Mouse (Mus musculus): ENCODE results near the gene Cc2d2b.

The Cc2d2b gene

DNA sequence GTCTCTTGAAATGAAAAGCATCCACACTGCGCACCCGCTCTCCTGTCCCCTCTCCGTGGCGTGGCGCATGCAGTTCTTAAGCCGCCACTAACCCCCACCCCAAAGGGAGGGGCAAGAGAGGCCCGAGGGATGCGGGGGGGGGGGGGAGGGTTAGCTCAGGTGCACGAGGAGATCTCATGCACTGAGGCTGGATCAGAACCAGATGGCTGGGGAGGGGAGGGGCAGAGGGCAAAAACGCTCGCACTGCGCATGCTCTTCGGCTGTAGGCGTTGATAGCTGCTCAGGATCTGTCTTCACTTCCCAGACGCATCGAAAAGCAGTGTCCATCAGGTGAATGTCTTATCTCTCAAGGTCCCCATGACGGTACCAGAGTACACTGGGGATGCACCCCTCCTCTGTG is at the start of gene Cc2d2b:
Gene Cc2d2b, plus strand, starts transcription at position 195 of the 400 bp plus-strand sequence.
- in situ Hi-C loops (cut with MboI; ENCODE audit: low sequenced_read_pairs) = no loop called here

DNA sequence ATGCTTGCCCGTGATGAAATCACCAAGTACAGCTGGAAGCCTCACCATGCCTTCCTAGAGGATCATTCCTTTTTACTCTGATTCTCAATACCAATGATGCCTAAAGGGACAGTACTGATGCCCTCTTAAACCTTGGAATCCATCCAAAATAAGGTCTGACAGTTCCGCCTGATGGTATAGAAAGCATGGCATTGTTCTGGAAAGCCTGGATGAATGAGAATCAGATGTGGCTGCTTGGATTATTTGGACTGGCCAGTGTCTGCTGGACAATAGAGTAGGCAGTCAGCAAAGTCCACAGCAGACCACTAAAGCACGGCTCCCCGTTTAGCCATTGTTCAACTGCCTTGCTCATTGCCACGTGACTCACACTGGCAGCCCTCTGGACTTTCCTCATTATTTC is 48.7 kb upstream of the Cc2d2b start:
- in situ Hi-C loops (cut with MboI; ENCODE audit: low sequenced_read_pairs) = loop anchor here (25.0 kb wide), 1 partner anchor 338 kb away; no protein-coding TSS in a partner anchor

DNA sequence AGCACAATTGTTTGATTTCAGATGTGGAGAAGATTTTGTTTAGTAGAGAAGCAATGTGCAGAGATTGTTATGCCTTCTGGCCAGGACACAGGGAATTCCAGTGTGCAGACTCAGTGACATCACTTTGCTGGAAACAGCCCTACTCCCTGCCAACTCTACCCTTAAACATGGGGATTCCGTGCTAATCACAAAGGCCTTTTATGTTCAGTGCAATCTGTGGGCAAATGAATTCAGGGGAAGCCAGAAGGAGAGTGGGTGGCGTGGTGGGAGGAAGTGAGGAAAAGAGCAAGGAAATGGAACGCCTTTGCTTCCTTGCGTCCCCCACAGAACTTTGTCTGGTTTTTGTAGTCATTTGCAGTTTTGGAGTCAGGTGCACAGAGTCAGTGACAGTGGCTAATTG is 46.1 kb upstream of the Cc2d2b start:
- in situ Hi-C loops (cut with MboI; ENCODE audit: low sequenced_read_pairs) = loop anchor here (25.0 kb wide), 1 partner anchor 340 kb away; no protein-coding TSS in a partner anchor

DNA sequence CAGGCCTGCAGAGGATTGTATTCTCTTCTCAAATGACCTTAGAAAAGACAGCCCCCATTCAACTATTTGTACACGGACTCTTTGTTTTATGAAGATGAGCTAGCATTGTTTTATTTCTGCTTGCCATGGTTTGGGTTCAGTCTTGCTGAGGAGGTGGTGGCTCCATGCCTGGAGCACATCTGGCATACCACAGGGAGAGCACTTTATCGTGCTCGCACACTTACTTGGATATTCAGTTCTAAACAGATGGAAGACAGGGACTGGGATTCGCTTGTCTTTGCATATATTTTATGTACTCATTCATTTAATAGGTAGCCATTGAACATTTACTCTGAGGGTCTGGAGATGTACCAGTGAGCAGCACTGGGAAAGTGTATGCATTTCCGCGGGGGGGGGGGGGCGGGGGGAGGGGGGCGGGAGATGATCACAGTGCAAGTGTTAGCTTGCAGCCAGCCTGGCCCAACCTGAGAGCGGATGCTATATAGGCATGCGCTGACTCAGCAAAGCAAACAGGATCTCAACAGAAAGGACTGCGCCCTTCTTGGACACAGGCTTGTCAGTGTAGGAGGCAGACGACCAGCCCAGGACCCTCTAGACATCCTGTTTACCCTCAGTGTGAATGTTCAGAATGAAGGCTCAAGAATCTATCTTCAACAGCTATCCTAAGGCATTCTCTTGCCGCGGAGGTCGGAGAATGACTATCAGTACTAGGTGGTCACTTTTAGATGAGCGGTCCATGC is 35.5 kb upstream of the Cc2d2b start:
- in situ Hi-C loops (cut with MboI; ENCODE audit: low sequenced_read_pairs) = loop anchor here (25.0 kb wide), 1 partner anchor 351 kb away; no protein-coding TSS in a partner anchor

DNA sequence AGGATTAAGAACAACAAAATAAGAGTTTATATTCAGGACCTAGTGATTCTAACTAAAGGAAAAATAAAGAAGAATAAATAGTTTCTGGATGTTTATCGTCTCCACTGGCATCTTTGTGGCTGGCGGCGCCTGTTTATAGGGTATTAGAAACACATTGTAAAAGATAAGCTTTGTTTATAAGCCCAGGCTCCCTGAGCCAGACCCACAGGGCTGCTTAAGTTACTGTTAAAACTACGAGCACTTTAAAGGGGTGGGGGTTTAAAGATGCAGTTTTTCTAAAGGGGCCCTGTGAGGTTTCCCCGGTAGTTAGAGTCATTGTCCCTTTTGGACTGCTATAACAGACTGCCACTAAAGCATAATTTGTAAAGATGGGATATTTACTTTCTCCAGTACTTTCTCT is 33.9 kb upstream of the Cc2d2b start:
- in situ Hi-C loops (cut with MboI; ENCODE audit: low sequenced_read_pairs) = loop anchor here (25.0 kb wide), 1 partner anchor 352 kb away; no protein-coding TSS in a partner anchor

DNA sequence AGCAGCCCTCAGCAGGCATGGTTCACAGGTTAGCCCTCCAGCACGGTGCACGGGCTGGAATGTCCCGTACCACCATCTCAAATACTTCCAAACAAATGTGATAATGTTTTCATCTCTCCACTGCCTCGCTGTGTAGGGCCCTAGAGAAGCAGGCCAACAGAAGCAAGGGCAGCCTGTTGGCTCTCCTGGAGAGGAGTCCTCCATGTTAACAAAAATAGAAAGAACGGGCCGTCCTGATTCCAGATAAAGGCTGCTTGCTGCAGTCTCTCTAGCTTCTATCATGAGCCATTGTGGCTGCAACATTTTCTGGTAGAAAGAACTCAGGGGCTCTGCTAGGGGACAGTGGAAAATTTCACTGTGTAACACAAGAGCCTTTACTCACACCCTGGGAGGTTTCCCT is 31.6 kb upstream of the Cc2d2b start:
- in situ Hi-C loops (cut with MboI; ENCODE audit: low sequenced_read_pairs) = loop anchor here (25.0 kb wide), 1 partner anchor 355 kb away; no protein-coding TSS in a partner anchor

DNA sequence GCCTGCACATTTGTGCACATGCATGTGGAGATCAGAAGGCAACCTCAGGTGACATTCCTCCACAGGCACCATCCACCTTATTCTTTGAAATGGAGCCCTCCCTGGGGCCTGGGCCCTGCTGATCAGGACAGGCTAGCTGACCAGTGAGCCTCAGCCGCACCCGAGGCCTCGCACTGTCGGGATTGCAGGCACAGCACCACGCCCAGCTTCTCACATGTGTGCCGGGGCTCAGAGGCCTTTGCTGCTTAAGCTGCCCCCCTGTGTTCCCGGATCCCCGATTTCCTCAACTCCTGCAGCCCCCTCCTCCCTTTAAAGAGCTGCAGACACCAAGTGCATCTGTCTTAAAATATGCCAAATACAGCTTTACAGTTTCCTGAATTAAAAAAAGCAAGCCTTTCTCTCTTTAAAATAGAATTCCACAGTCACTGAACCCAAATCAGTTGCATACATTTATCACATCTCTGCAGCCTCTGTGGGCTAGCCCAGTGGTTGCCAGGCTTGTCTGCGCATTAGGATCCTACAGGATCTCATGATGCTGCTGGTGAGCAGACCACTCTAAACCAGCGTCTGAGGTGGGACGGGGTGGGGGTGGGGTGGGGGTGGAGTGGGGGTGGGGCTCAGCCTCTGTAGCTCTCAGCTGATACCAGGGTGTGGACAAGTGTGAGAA is 29.0 kb upstream of the Cc2d2b start:
- in situ Hi-C loops (cut with MboI; ENCODE audit: low sequenced_read_pairs) = loop anchor here (5.0 to 25.0 kb wide), 2 partner anchors 107 to 357 kb away; partner anchors contain the start of genes Entpd1 and Tctn3

DNA sequence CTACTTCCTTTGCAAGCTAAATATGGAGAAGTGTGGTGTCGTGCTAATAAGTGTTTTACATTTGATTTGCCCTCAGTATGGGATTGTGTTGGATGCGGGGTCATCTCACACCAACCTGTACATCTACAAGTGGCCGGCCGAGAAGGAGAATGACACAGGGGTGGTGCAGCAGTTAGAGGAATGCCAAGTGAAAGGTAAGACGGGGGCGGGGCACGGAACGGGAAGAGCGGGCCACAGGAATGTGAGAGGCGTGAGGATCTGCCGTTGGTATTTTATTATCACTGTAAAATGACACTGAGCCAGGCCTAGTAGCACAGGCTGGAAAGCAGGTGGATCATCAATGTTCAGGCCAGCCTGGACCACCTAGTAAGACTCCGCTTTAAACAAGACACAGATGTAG is 28.2 kb upstream of the Cc2d2b start:
- in situ Hi-C loops (cut with MboI; ENCODE audit: low sequenced_read_pairs) = loop anchor here (5.0 to 25.0 kb wide), 2 partner anchors 108 to 358 kb away; partner anchors contain the start of genes Entpd1 and Tctn3

DNA sequence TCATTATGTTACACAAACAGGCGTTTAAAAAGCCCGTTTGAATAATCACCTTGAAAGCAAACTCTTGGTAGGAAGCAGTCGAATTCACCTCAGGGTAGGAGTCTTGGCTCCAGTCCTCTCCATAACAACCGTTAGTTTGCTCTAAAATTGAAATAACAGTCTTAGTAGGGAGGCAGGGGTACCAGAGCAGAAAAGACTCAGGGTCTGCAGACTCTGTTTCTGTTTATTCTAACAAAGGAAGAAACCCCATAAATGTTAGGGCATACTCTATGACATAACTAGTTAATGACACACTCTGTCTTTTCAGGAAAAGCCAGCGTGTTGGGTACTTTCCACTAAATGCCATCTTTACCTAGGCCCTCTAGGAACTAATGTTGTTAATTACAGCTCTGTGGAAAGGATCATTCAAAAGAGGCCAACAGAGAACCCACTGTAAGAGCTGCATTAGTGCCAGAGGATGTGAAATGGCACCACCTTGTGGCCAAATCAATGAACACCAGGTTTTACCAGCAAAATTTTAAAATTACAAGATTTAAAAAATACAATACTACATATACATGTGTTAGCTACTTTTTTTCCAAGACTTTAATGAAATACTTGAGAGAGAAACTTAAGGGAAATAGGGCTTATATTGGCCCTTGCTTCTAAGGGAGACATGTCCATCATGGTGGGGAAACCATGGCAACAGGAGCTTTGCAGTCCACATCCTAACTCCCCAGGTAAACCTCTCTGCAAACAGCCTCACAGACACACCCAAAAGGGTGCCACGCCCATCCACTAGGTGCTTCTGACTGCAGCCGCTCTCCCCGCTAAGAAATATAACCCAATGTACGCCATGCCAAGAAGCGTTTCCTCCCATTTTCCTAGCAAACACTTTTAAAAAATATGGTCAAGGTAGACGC is 26.2 kb upstream of the Cc2d2b start:
- in situ Hi-C loops (cut with MboI; ENCODE audit: low sequenced_read_pairs) = loop anchor here (5.0 to 25.0 kb wide), 2 partner anchors 110 to 360 kb away; partner anchors contain the start of genes Entpd1 and Tctn3

DNA sequence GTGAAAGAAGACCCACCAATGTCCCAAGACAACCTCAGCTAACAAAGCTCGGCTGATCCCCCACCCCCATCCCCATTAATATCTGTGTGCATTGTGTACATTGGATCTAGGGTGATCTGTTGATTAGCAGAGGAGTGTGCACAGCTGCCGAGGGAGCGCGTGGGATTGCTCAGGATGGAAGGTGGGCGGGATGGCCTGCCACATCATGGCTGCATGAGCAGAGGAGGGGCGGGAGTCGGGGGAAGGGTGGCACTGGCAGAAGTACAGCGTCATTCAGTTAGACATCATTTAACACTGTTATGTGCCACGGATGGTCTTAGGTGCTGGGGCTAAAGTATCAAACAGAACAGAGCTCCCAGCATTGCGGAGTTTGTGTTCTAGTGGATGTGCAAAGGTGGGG is 25.0 kb upstream of the Cc2d2b start:
- in situ Hi-C loops (cut with MboI; ENCODE audit: low sequenced_read_pairs) = loop anchor here (5.0 to 25.0 kb wide), 2 partner anchors 111 to 361 kb away; partner anchors contain the start of genes Entpd1 and Tctn3

DNA sequence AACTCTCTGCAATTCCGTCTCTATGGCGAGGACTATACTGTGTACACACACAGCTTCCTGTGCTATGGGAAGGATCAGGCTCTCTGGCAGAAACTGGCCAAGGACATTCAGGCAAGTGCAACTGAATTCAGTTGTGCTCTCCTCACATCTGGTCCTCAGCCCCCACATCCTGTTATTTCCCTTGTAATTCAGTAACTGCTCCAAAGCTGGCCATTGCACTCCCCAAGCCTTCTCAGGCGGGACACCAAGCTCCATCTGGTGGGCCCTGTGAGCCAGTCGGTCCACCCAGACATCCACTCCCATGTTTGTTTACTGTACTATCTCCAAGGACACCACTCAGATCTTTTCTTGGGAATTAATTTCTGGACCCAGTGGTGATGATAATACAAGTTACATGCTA is 22.4 kb upstream of the Cc2d2b start:
- in situ Hi-C loops (cut with MboI; ENCODE audit: low sequenced_read_pairs) = no loop called here

DNA sequence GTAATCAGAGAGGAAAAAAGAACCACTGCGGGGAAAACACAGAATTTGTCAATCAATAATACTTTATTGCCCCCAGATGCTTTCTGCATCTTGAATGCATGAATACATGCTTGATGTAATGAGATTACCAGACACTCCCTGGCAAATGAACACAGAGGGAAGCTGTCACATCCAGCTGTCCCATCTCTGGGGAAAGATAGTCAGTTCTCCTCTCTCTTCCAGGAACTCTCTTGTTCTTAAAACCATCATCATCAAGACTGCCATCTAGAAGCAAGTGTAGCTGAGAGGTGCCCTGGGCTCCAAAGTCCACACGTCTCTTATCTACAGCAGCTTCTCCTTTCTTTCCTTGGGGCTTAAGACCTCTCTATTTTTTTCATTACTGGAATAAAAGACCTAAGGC is 21.9 kb upstream of the Cc2d2b start:
- in situ Hi-C loops (cut with MboI; ENCODE audit: low sequenced_read_pairs) = no loop called here

DNA sequence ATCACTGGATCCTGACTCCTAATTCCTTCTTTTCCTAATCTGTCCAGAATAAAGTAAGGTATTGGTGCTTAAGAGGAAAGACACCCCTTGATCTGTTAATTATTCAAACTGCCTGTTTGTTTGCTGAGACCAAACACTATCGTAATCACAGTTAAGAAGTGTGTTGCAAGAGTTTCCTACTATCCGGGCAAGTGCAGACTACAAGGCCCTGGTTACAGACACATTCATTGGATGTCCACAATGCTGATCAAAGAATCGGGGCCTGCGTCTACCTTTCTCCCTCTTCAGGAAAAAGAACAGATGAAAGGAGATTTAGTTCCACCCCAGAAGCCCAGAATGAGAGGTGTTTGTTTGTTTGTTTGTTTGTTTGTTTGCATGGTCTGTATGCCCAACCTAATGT is 20.3 kb upstream of the Cc2d2b start:
- in situ Hi-C loops (cut with MboI; ENCODE audit: low sequenced_read_pairs) = no loop called here

DNA sequence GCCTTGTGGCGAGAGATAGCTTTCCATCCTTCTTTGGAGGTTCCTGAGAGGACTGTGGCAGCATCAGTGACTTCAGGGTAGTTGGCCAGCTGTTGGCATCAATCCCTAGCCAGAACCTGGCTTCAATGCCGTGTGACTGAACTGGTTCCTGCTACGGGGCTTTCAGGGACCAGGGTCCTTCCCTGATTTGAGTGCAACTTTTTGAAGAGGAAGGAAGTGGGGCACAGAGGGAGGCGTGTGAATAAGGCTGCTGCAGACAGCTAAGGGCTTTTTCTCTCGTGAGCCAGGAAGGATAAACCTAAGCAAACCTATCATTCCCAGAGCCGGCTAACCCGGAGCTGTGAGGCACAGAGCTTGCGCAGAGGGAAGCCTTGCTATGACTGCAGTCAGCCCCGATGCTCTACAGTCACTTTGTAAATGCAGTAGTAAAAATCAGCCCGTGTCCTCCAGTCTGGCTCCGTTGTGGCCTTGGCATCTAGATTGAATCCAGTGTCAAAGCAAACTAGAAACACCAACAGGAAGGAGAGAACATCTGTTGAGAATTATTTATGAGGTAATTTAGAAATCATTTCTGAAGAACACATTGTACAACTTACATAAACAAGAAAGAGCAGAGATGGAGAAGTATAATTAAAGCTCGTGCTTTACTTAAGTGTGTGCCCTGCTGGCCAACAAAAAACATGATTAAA is 19.7 kb upstream of the Cc2d2b start:
- in situ Hi-C loops (cut with MboI; ENCODE audit: low sequenced_read_pairs) = no loop called here

DNA sequence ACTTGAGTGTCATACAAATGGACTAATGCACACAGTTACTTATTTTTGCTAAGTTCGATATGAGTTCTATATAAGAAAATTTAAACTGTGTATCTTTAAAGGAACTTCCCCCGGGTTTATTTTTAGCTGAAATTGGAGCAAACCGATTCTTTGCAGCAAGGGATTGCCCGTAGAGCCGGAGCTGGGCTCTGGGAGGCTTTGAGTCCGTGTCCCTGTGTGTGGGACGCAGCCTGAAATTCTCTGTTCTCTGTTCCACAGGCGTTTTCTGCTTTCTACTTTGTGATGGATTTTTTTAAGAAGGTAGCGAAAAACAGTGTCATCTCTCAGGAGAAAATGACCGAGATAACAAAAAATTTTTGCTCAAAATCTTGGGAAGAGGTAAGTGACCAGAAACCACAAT is 15.1 kb upstream of the Cc2d2b start:
- in situ Hi-C loops (cut with MboI; ENCODE audit: low sequenced_read_pairs) = no loop called here

DNA sequence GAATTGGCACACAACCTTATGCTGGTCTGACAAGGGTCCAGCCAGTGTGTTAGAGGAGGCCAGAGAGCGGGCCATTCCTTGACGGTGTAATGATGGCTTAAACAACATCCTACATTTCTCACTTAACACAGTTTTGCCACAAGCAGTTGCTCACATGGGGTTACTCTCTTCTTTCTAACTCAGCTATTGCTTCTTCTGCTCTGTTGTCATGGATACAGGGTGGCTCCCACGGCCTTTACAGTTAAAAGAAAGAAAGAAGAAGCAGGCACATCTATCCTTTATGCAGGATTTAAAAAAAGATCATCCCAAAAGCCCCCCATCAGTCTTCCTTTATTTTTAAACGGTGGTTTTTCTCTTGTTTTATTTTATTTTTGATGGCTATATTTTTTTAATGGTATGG is 14.7 kb upstream of the Cc2d2b start:
- in situ Hi-C loops (cut with MboI; ENCODE audit: low sequenced_read_pairs) = no loop called here

DNA sequence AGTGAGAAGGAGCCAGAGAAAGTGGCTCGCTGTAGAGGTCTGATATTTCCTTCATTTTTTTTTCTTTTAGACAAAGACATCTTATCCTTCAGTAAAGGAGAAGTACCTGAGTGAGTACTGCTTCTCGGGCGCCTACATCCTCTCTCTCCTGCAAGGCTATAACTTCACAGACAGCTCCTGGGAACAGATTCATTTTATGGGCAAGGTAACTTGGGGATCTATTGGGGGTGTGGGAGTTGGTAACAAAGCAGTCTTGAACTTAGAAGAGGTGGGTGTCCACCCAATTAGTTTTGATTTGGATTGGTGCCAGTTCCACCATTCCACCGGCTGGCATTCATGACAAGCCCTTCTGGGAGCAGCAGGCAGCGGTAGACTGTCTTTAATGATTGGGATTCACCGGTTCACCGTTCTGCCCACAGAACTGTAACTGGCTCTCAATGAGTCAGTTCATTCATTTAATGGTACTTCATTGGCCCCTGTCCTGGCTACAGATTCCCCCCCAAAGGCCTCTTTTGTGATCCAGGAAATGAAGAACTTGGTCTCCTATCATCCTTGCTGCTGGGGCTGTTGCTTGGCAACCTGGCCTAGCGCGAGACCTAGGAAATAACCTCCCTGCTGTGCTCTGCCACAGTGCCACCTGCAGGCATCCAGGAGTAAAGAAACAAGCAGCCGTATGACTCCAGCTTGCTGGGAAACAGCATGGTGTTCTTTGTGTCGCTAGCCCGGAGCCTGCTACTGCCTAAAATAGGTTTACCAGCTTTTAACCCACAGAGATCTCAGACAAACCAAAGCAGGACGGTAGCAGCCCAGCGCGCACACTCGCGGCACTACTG is 11.7 kb upstream of the Cc2d2b start:
- in situ Hi-C loops (cut with MboI; ENCODE audit: low sequenced_read_pairs) = no loop called here

DNA sequence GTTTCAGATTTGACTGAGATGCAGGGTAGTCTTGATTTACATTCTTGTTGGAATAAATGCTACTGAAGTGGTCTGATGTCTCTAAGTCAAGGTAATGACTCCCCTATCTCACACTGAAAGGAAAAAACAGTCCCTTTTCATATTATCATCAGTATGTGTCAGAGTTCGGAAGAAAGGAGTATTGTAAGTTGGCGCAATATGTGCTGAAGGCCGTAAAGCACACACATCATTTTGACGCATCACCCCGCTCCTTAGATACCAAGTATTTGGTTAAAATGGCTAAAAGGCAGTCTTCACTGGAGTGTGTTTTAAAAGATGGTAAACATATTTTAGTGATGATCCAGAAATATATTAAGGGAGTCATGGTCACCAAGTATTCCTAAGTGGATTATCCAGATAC is 10.9 kb upstream of the Cc2d2b start:
- in situ Hi-C loops (cut with MboI; ENCODE audit: low sequenced_read_pairs) = no loop called here

DNA sequence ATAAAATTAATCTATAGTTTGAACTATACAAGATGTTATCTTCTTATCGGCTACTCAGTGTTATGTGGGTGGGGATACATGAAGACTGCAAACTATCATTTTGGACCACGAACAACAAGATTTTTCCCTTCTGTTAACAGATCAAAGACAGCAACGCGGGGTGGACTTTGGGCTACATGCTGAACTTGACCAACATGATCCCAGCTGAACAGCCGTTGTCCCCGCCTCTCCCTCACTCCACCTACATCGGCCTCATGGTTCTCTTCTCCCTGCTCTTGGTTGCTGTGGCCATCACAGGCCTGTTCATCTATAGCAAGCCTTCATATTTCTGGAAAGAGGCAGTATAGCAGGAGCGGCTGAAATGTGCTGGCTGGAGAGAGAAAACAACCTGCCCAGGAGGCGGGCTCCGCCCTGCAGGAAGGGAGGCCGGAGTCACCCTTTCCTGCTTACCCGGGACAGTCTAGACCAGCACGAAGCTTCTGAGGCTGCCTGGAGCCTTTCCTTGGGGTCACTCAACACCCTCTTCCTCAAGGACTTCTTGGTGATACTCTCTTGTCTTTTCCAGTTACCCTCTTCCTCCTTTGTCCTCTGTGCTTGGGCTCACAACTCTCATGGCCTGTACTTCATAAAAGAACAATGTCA is 9.7 kb upstream of the Cc2d2b start:
- in situ Hi-C loops (cut with MboI; ENCODE audit: low sequenced_read_pairs) = no loop called here

Measured in CH12F3 (cell line).